Mouse (Mus musculus): ENCODE measurements at regions not wholly inside any gene's neighbourhood (a gene's known extent, or its start where the extent isn't known, plus 50 kb on each side); places are given as distances from the start of the nearest gene placed in this dataset.
"Not testable (repeated sequence)": the region's sequence is repeated elsewhere in the genome, so short reads cannot be mapped to it uniquely, and the experiment has no call there.

GRCm38 (mm10) chr16:20861256-20861655, 126.9 kb upstream of the Thpo start:
- in situ Hi-C loops (cut with MboI; ENCODE audit: unreplicated experiment in 2 of 2): no loop called here

- in situ Hi-C loops (cut with MboI; ENCODE audit: unreplicated experiment in 2 of 2): not testable (repeated sequence)
Observed at GRCm38 (mm10) chr16:20860606-20861005, 126.3 kb upstream of the Thpo start.

- in situ Hi-C loops (cut with MboI; ENCODE audit: unreplicated experiment in 2 of 2): no loop called here
Observed at GRCm38 (mm10) chr16:20854696-20855213, 120.4 kb upstream of the Thpo start.

- in situ Hi-C loops (cut with MboI; ENCODE audit: unreplicated experiment in 2 of 2): no loop called here
Observed at GRCm38 (mm10) chr16:20838151-20838550, 103.8 kb upstream of the Thpo start.

GRCm38 (mm10) chr16:20836866-20837265, 102.6 kb upstream of the Thpo start:
- in situ Hi-C loops (cut with MboI; ENCODE audit: unreplicated experiment in 2 of 2): no loop called here

GRCm38 (mm10) chr16:20833838-20834237, 99.5 kb upstream of the Thpo start:
- in situ Hi-C loops (cut with MboI; ENCODE audit: unreplicated experiment in 2 of 2): not testable (repeated sequence)

GRCm38 (mm10) chr16:20833301-20833700, 99.0 kb upstream of the Thpo start:
- in situ Hi-C loops (cut with MboI; ENCODE audit: unreplicated experiment in 2 of 2): no loop called here

GRCm38 (mm10) chr16:20829732-20830435, 95.6 kb upstream of the Thpo start:
- in situ Hi-C loops (cut with MboI; ENCODE audit: unreplicated experiment in 2 of 2): no loop called here

GRCm38 (mm10) chr16:20828996-20829731, 94.9 kb upstream of the Thpo start:
- in situ Hi-C loops (cut with MboI; ENCODE audit: unreplicated experiment in 2 of 2): no loop called here

GRCm38 (mm10) chr16:20824226-20824625, 89.9 kb upstream of the Thpo start:
- in situ Hi-C loops (cut with MboI; ENCODE audit: unreplicated experiment in 2 of 2): no loop called here

- in situ Hi-C loops (cut with MboI; ENCODE audit: unreplicated experiment in 2 of 2): no loop called here
Observed at GRCm38 (mm10) chr16:20820939-20821338, 86.6 kb upstream of the Thpo start.

GRCm38 (mm10) chr16:20819568-20819967, 85.3 kb upstream of the Thpo start:
- in situ Hi-C loops (cut with MboI; ENCODE audit: unreplicated experiment in 2 of 2): no loop called here

- in situ Hi-C loops (cut with MboI; ENCODE audit: unreplicated experiment in 2 of 2): no loop called here
Observed at GRCm38 (mm10) chr16:20818711-20819189, 84.4 kb upstream of the Thpo start.

- in situ Hi-C loops (cut with MboI; ENCODE audit: unreplicated experiment in 2 of 2): no loop called here
Observed at GRCm38 (mm10) chr16:20814976-20815375, 80.7 kb upstream of the Thpo start.

GRCm38 (mm10) chr16:20814240-20814639, 79.9 kb upstream of the Thpo start:
- in situ Hi-C loops (cut with MboI; ENCODE audit: unreplicated experiment in 2 of 2): no loop called here

GRCm38 (mm10) chr16:20812025-20812424, 77.7 kb upstream of the Thpo start:
- in situ Hi-C loops (cut with MboI; ENCODE audit: unreplicated experiment in 2 of 2): not testable (repeated sequence)

- in situ Hi-C loops (cut with MboI; ENCODE audit: unreplicated experiment in 2 of 2): no loop called here
Observed at GRCm38 (mm10) chr16:20810322-20810721, 76.0 kb upstream of the Thpo start.

- in situ Hi-C loops (cut with MboI; ENCODE audit: unreplicated experiment in 2 of 2): loop anchor here in 1 of 2 experiments (10.0 kb wide), 2 partner anchors 377 to 577 kb away; no protein-coding TSS in a partner anchor
Observed at GRCm38 (mm10) chr16:20808263-20808662, 74.0 kb upstream of the Thpo start.

- in situ Hi-C loops (cut with MboI; ENCODE audit: unreplicated experiment in 2 of 2): loop anchor here in 1 of 2 experiments (10.0 kb wide), 2 partner anchors 378 to 578 kb away; no protein-coding TSS in a partner anchor
Observed at GRCm38 (mm10) chr16:20806739-20807138, 72.4 kb upstream of the Thpo start.

GRCm38 (mm10) chr16:20805793-20806192, 71.5 kb upstream of the Thpo start:
- in situ Hi-C loops (cut with MboI; ENCODE audit: unreplicated experiment in 2 of 2): loop anchor here in 1 of 2 experiments (10.0 kb wide), 2 partner anchors 379 to 579 kb away; no protein-coding TSS in a partner anchor

- in situ Hi-C loops (cut with MboI; ENCODE audit: unreplicated experiment in 2 of 2): loop anchor here in 1 of 2 experiments (10.0 kb wide), 2 partner anchors 380 to 580 kb away; no protein-coding TSS in a partner anchor
Observed at GRCm38 (mm10) chr16:20805086-20805485, 70.8 kb upstream of the Thpo start.
